Mouse (Mus musculus) heart, postnatal 0 days (tissue): ENCODE measurements around the gene Sptlc2.

ENCODE experiments used
- CTCF ChIP-seq: IDR thresholded peaks from 2 replicates; pipeline ENCODE4 v1.5.1; 2016; ENCODE audit warnings: antibody characterized with exemption, control low read depth, low read depth
- EP300 ChIP-seq: IDR thresholded peaks from 2 replicates; pipeline ENCODE4 v1.6.1; 2016; ENCODE audit warnings: antibody characterized with exemption, low read depth

GRCm38 (mm10) chr12:87389231-87389630, 1.1 kb upstream of the Sptlc2 start:
- no peak for TF ChIP-seq CTCF
- TF ChIP-seq EP300, result no peak
